Mouse (Mus musculus) layer of hippocampus, adult 2 months (tissue): ENCODE data around the gene Polk. TPM values are rescaled to one million over a fixed set of nuclear protein-coding genes. Genes with fewer than 3 reads are reported as not detected.

Source experiments
- DNase-seq, 2 experiments: peaks; one replicate each; pipeline ENCODE4 v3.0.0; 2022; ENCODE audit warnings: low spot score in 2 of 2
- H3K27ac ChIP-seq: fragments of 200-600 bp; 2 replicates; pipeline ENCODE4 v1.8.1; 2022
- H3K4me3 ChIP-seq: fragments of 200-600 bp; 2 replicates; pipeline ENCODE4 v1.8.1; 2022; ENCODE audit warnings: mild to moderate bottlenecking
- CTCF ChIP-seq: fragments of 200-600 bp; conservative IDR thresholded peaks from 2 replicates; pipeline ENCODE4 v1.8.1; 2022; ENCODE audit warnings: antibody characterized with exemption, mild to moderate bottlenecking, moderate library complexity
- total RNA-seq, 2 experiments: library from RNA; stranded (reverse); gene quantifications; 2 replicates each; pipeline ENCODE4 v1.2.3; 2021

Gene Polk
- total RNA-seq, 2 experiments from 2014 or later = 10.0 to 11.9 TPM

- H3K27ac ChIP-seq = no peak within 1 kb of the TSS
- no peak for DNase-seq
- H3K4me3 ChIP-seq = no peak within 1 kb of the TSS
- TF ChIP-seq CTCF = no peak
Observed at GRCm38 (mm10) chr13:96470957-96471356, 71.4 kb downstream of the Polk start, which contains the start of gene Ankdd1b. Ankdd1b (minus strand) TSS chr13:96471198.

GRCm38 (mm10) chr13:96470556-96470955 is 71.8 kb downstream of the Polk start:
- H3K4me3 ChIP-seq = no peak overlapping the region
- H3K27ac ChIP-seq = no peak overlapping the region
- no peak for DNase-seq
- TF ChIP-seq CTCF = no peak

- no peak for TF ChIP-seq CTCF
- Histone ChIP-seq H3K27ac (no peak overlapping the region), H3K4me3 (no peak overlapping the region)
- DNase-seq = no peak
Observed at GRCm38 (mm10) chr13:96468678-96469077, 73.7 kb downstream of the Polk start.

DNA sequence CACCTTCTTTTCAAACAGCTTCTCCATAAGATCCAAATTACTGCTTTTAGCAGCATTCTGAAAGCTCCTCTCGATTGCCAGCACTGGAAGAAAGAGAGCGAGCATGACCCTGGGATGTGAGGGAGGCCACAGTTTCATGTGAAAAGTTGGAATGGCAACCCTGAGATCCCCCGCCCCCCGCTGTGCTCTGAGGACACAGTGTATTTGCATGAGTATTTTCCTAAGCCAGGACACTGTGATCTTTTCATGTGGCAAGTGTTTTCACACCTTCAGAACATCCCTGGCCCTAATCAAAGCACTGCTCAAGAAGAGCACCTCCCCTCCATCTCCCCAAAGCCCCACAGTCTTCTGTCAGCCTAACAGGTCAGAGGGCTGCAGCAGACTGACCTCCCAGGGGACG is 77.1 kb downstream of the Polk start:
- no peak for TF ChIP-seq CTCF
- Histone ChIP-seq H3K4me3 (no peak overlapping the region), H3K27ac (no peak overlapping the region)
- no peak for DNase-seq

- no peak for TF ChIP-seq CTCF
- Histone ChIP-seq H3K4me3 (no peak overlapping the region), H3K27ac (no peak overlapping the region)
- DNase-seq = no peak
Observed at GRCm38 (mm10) chr13:96462644-96463043, 79.7 kb downstream of the Polk start.

DNA sequence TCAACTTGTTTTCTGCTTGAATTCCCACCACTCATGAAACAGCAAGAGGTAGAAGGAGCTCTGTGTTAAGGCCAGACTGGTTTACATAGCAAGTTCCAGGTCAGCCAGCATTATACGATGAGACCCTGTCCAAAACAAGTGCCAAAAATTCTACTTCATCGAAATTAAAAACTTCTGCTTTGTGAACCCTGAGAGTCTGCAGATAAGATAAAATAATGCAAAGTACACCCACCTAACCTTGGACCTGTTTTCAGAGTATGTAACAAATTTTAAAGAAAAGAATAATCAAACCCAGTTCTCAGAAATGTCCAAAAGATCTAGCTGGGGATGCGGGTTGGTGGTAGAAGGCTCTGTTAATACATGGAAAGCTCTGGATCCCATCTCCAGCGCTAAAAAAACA is 83.8 kb downstream of the Polk start:
- no peak for DNase-seq
- TF ChIP-seq CTCF = no peak
- no peak overlapping the region for H3K27ac ChIP-seq
- H3K4me3 ChIP-seq = no peak overlapping the region

GRCm38 (mm10) chr13:96458018-96458417 is 84.4 kb downstream of the Polk start:
- Histone ChIP-seq H3K27ac (no peak overlapping the region), H3K4me3 (no peak overlapping the region)
- no peak for DNase-seq
- TF ChIP-seq CTCF = no peak

DNA sequence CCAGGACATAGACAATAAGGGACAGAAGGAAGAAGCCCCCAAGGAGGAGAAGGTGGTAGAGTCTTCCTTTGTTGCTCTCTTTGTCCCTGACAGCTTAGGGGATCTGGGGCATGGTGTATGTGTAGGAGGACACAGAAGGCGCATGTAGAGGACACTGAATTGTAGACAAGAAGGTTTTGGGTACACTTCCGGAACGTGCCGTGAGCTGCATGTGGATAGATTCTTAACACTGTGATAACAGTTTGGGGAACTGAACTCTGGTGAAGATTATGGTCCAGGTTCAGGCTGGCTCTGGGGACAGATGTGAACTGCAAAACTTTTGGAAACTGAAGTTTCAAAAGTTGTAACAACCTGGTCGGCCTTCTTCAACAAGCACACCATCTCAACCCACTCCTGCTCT is 84.8 kb downstream of the Polk start:
- Histone ChIP-seq H3K4me3 (no peak overlapping the region), H3K27ac (no peak overlapping the region)
- no peak for TF ChIP-seq CTCF
- no peak for DNase-seq

DNA sequence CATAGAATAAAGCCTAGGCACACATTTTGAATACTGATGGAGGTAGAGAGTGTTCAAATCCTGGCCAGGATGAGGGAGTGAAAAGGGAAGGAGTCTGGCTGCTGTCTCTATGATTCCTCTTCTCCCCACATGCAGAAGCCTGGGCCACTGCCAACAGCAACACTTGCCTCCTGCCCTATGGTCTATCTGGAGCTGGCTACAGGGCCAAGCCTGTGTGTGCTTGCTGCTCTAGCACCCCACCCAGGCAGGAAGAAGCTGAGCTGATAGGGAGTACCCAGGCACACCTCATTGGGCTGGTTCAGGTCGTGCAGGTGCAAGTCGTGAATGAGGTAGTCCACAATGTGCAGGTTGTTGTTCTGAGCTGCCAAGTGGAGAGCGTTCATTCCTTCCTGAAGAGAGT is 88.1 kb downstream of the Polk start:
- no peak overlapping the region for H3K4me3 ChIP-seq
- H3K27ac ChIP-seq = no peak overlapping the region
- no peak for DNase-seq
- no peak for TF ChIP-seq CTCF

DNA sequence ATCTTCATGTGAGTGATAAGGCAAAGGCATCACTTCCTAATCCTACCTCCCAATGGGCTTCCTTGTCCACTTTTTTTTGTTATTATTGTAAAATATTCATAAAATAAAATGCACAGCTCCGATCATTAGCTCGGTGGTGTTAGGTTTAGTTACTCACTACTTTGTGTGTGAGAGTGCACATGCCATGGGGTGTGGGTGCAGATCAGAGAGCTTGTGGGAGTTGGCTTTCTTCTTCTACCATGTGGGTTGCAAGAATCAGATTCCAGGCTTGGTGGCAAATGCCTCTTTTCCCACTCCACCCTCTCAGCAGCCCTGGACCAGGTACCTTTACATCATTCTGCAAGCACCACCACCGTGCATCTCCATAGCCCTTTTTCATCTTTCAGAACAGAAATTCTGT is 89.8 kb downstream of the Polk start:
- no peak overlapping the region for H3K4me3 ChIP-seq
- H3K27ac ChIP-seq = no peak overlapping the region
- DNase-seq = no peak
- no peak for TF ChIP-seq CTCF

GRCm38 (mm10) chr13:96451386-96452140 is 90.8 kb downstream of the Polk start:
- Histone ChIP-seq H3K27ac (no peak overlapping the region), H3K4me3 (no peak overlapping the region)
- DNase-seq = no peak
- TF ChIP-seq CTCF = no peak

GRCm38 (mm10) chr13:96450869-96451268 is 91.5 kb downstream of the Polk start:
- DNase-seq = no peak
- Histone ChIP-seq H3K27ac (no peak overlapping the region), H3K4me3 (no peak overlapping the region)
- no peak for TF ChIP-seq CTCF

DNA sequence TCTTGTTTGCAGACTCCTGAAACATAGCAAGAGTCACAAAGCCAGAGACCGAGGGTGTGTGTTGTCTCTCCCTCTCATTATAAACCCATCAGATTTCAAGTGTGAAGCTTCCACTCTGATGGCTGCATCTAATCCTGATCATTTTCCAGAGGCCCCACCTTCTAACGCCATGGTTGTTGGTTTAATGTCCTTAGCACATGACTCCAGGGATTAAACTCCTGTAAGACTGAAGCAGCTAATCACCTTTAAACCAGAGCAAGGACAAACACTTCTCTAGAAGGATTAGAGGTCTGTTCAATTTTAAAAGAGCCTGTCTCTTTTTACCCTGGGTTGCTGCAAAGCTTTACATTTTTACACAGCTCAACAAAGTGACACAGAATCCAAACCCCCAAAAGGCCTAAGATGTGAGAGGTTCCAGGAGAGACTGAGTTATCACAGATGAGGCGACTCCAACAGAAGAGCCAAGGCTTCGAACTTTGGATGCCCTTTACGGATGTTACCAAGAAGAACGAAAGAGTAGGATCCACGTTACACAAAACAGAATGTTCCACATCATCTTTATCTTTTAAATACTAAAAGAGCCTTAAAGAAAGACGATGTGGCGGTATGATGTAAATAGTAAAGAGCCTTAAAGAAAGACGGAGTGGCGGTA is 92.0 kb downstream of the Polk start:
- no peak overlapping the region for H3K27ac ChIP-seq
- DNase-seq = no peak
- no peak overlapping the region for H3K4me3 ChIP-seq
- TF ChIP-seq CTCF = no peak

DNA sequence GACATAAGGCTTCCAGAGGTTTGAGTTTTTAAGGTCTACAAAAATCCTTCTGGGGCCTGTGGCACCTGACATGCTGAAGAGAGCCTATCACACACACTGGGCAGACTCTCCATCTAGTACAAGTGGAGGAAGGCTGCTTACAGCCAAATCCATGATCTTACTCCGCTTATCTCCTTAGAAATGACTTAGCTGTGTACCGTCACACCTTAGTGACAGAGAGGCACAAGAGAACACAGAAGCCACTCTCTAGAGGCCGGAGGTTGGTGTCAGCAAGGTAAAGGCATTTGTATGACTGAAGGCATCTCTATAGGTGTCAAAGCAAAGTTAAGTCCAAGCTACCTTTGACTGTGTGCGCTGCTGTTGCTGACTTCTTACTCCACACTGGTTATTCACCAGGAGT is 101.9 kb downstream of the Polk start:
- Histone ChIP-seq H3K27ac (no peak overlapping the region), H3K4me3 (no peak overlapping the region)
- DNase-seq = no peak
- no peak for TF ChIP-seq CTCF
